Mouse (Mus musculus): ENCODE data around the gene Efna1. TPM values are rescaled to one million over a fixed set of nuclear protein-coding genes. Genes with fewer than 3 reads are reported as not detected.
A peak's percentile ranks its signal among the peaks of the same experiment; 100 is the strongest.

Gene Efna1
- polyA plus RNA-seq, 1 experiment: 134 TPM

- Histone ChIP-seq H3K4me3 (replicated peaks; ENCODE audit: extremely low read depth, low read depth, low read length) (no peak overlapping the region), H3K4me1 (ENCODE audit: control insufficient read depth, insufficient read depth, low read length) (peaks cover 14% of the 10 kb centered on the region)
- 29% methylated on average over 2 of the region's 2 CpGs for WGBS
- DNase-seq: peak; percentile 57
- TF ChIP-seq CTCF (IDR thresholded peaks at IDR 0.05; ENCODE audit: insufficient read depth, low read length) (no peak), POLR2A (IDR thresholded peaks at IDR 0.05; ENCODE audit: borderline replicate concordance, extremely low read depth, low read depth, low read length) (no peak)
Measured at GRCm38 (mm10) chr3:89314791-89315190, 33.8 kb upstream of the Efna1 start.

- no peak for TF ChIP-seq POLR2A (IDR thresholded peaks at IDR 0.05; ENCODE audit: borderline replicate concordance, extremely low read depth, low read depth, low read length)
- no peak for TF ChIP-seq CTCF (IDR thresholded peaks at IDR 0.05; ENCODE audit: insufficient read depth, low read length)
- peak; percentile 62 for DNase-seq
- no peak overlapping the region for H3K4me3 ChIP-seq (replicated peaks; ENCODE audit: extremely low read depth, low read depth, low read length)
- H3K4me1 ChIP-seq (ENCODE audit: control insufficient read depth, insufficient read depth, low read length): peaks cover 14% of the 10 kb centered on the region
- 45% methylated on average over 5 of the region's 5 CpGs for WGBS
Measured at GRCm38 (mm10) chr3:89314340-89314739, 33.4 kb upstream of the Efna1 start.

GRCm38 (mm10) chr3:89308089-89308488 is 27.1 kb upstream of the Efna1 start:
- DNase-seq: peak; percentile 60
- TF ChIP-seq CTCF (IDR thresholded peaks at IDR 0.05; ENCODE audit: insufficient read depth, low read length) (peak; percentile 91), POLR2A (IDR thresholded peaks at IDR 0.05; ENCODE audit: borderline replicate concordance, extremely low read depth, low read depth, low read length) (no peak)
- Histone ChIP-seq H3K4me1 (ENCODE audit: control insufficient read depth, insufficient read depth, low read length) (0 out of 2 replicates have a peak, but pooled peaks cover 2% of the 10 kb centered on the region), H3K4me3 (replicated peaks; ENCODE audit: extremely low read depth, low read depth, low read length) (no peak overlapping the region)
- 5% methylated on average over 9 of the region's 9 CpGs for WGBS

GRCm38 (mm10) chr3:89305551-89306325 is 24.8 kb upstream of the Efna1 start:
- peak; percentile 28 for DNase-seq
- Histone ChIP-seq H3K4me3 (replicated peaks; ENCODE audit: extremely low read depth, low read depth, low read length) (no peak overlapping the region), H3K4me1 (ENCODE audit: control insufficient read depth, insufficient read depth, low read length) (0 out of 2 replicates have a peak, but pooled peaks cover 2% of the 10 kb centered on the region)
- 67% methylated on average over 8 of the region's 8 CpGs for WGBS
- TF ChIP-seq CTCF (IDR thresholded peaks at IDR 0.05; ENCODE audit: insufficient read depth, low read length) (no peak), POLR2A (IDR thresholded peaks at IDR 0.05; ENCODE audit: borderline replicate concordance, extremely low read depth, low read depth, low read length) (no peak)

- TF ChIP-seq CTCF (IDR thresholded peaks at IDR 0.05; ENCODE audit: insufficient read depth, low read length) (no peak), POLR2A (IDR thresholded peaks at IDR 0.05; ENCODE audit: borderline replicate concordance, extremely low read depth, low read depth, low read length) (no peak)
- Histone ChIP-seq H3K4me1 (ENCODE audit: control insufficient read depth, insufficient read depth, low read length) (0 out of 2 replicates have a peak, but pooled peaks cover 2% of the 10 kb centered on the region), H3K4me3 (replicated peaks; ENCODE audit: extremely low read depth, low read depth, low read length) (no peak overlapping the region)
- 64% methylated on average over 4 of the region's 4 CpGs for WGBS
- no peak for DNase-seq
Measured at GRCm38 (mm10) chr3:89305105-89305504, 24.2 kb upstream of the Efna1 start.

GRCm38 (mm10) chr3:89304440-89304839 is 23.5 kb upstream of the Efna1 start:
- peaks cover 3% of the 10 kb centered on the region; the same call in 1 of the 2 replicates for H3K4me1 ChIP-seq (ENCODE audit: control insufficient read depth, insufficient read depth, low read length)
- TF ChIP-seq CTCF (IDR thresholded peaks at IDR 0.05; ENCODE audit: insufficient read depth, low read length): no peak
- no peak for TF ChIP-seq POLR2A (IDR thresholded peaks at IDR 0.05; ENCODE audit: borderline replicate concordance, extremely low read depth, low read depth, low read length)
- DNase-seq: no peak
- 50% methylated on average over 6 of the region's 6 CpGs for WGBS
- no peak overlapping the region for H3K4me3 ChIP-seq (replicated peaks; ENCODE audit: extremely low read depth, low read depth, low read length)

GRCm38 (mm10) chr3:89300514-89300913 is 19.6 kb upstream of the Efna1 start:
- no peak overlapping the region for H3K4me3 ChIP-seq (replicated peaks; ENCODE audit: extremely low read depth, low read depth, low read length)
- 72% methylated on average over 2 of the region's 2 CpGs for WGBS
- TF ChIP-seq POLR2A (IDR thresholded peaks at IDR 0.05; ENCODE audit: borderline replicate concordance, extremely low read depth, low read depth, low read length) (no peak), CTCF (IDR thresholded peaks at IDR 0.05; ENCODE audit: insufficient read depth, low read length) (no peak)
- peaks cover 6% of the 10 kb centered on the region; the same call in 1 of the 2 replicates for H3K4me1 ChIP-seq (ENCODE audit: control insufficient read depth, insufficient read depth, low read length)
- no peak for DNase-seq

GRCm38 (mm10) chr3:89300071-89300470 is 19.1 kb upstream of the Efna1 start:
- H3K4me3 ChIP-seq (replicated peaks; ENCODE audit: extremely low read depth, low read depth, low read length): no peak overlapping the region
- WGBS: 37% methylated on average over 1 of the region's 1 CpGs
- DNase-seq: no peak

GRCm38 (mm10) chr3:89299499-89299898 is 18.6 kb upstream of the Efna1 start:
- Histone ChIP-seq H3K4me1 (ENCODE audit: control insufficient read depth, insufficient read depth, low read length) (peaks cover 6% of the 10 kb centered on the region; the same call in 1 of the 2 replicates), H3K4me3 (replicated peaks; ENCODE audit: extremely low read depth, low read depth, low read length) (peak overlapping the region; percentile 25)
- no peak for DNase-seq
- 6% methylated on average over 14 of the region's 14 CpGs for WGBS
- TF ChIP-seq POLR2A (IDR thresholded peaks at IDR 0.05; ENCODE audit: borderline replicate concordance, extremely low read depth, low read depth, low read length) (no peak), CTCF (IDR thresholded peaks at IDR 0.05; ENCODE audit: insufficient read depth, low read length) (no peak)

More at GRCm38 (mm10) chr3:89300071-89300470, 19.1 kb upstream of the Efna1 start:
- TF ChIP-seq POLR2A (IDR thresholded peaks at IDR 0.05; ENCODE audit: borderline replicate concordance, extremely low read depth, low read depth, low read length) (no peak), CTCF (IDR thresholded peaks at IDR 0.05; ENCODE audit: insufficient read depth, low read length) (no peak)
- peaks cover 6% of the 10 kb centered on the region; the same call in 1 of the 2 replicates for H3K4me1 ChIP-seq (ENCODE audit: control insufficient read depth, insufficient read depth, low read length)

- 87% methylated on average over 6 of the region's 6 CpGs for WGBS
Measured at GRCm38 (mm10) chr3:89298908-89299307, 18.0 kb upstream of the Efna1 start.

More at GRCm38 (mm10) chr3:89298908-89299307, 18.0 kb upstream of the Efna1 start:
- TF ChIP-seq CTCF (IDR thresholded peaks at IDR 0.05; ENCODE audit: insufficient read depth, low read length): no peak
- TF ChIP-seq POLR2A (IDR thresholded peaks at IDR 0.05; ENCODE audit: borderline replicate concordance, extremely low read depth, low read depth, low read length): no peak
- peaks cover 6% of the 10 kb centered on the region; the same call in 1 of the 2 replicates for H3K4me1 ChIP-seq (ENCODE audit: control insufficient read depth, insufficient read depth, low read length)
- DNase-seq: no peak
- no peak overlapping the region for H3K4me3 ChIP-seq (replicated peaks; ENCODE audit: extremely low read depth, low read depth, low read length)
